Mouse (Mus musculus) forebrain, embryonic 11.5 days (tissue): ENCODE results near the gene Itga7. TPM values are rescaled to one million over a fixed set of nuclear protein-coding genes. Genes with fewer than 3 reads are reported as not detected.

ENCODE experiments used
- ATAC-seq: fragments of 200-750 bp; cut with Nextera tagmentation; replicated peaks from 2 replicates; pipeline ENCODE4 v1.8.0; 2017; ENCODE audit warnings: moderate TSS enrichment; ENCODE audit not compliant: low FRiP score
- DNase-seq: peaks from one replicate; pipeline ENCODE4 v3.0.0-alpha.2; 2017; ENCODE audit warnings: low spot score
- H3K27ac ChIP-seq: fragments of 300-500 bp; sonication (generic); 2 replicates; pipeline ENCODE4 v1.5.1; 2014; ENCODE audit warnings: low read depth, low read length
- H3K27me3 ChIP-seq: fragments of 300-500 bp; sonication (generic); 2 replicates; pipeline ENCODE4 v1.6.1; 2014; ENCODE audit warnings: mild to moderate bottlenecking, low read length, mixed read lengths; ENCODE audit not compliant: control insufficient read depth, insufficient read depth
- H3K36me3 ChIP-seq: fragments of 300-500 bp; sonication (generic); 2 replicates; pipeline ENCODE4 v1.6.1; 2014; ENCODE audit warnings: mild to moderate bottlenecking, low read length, moderate library complexity, mixed read lengths; ENCODE audit not compliant: control insufficient read depth, insufficient read depth
- H3K4me1 ChIP-seq: fragments of 300-500 bp; sonication (generic); replicated peaks from 2 replicates; pipeline ENCODE4 v1.6.1; 2014; ENCODE audit warnings: low read length, mixed read lengths; ENCODE audit not compliant: control insufficient read depth, insufficient read depth
- H3K4me2 ChIP-seq: fragments of 300-500 bp; sonication (generic); 2 replicates; pipeline ENCODE4 v1.6.1; 2014; ENCODE audit warnings: low read depth, mild to moderate bottlenecking, low read length, moderate library complexity, mixed read lengths; ENCODE audit not compliant: severe bottlenecking
- H3K4me3 ChIP-seq: fragments of 300-500 bp; sonication (generic); 2 replicates; pipeline ENCODE4 v1.5.1; 2014; ENCODE audit warnings: low read depth, low read length
- H3K9ac ChIP-seq: fragments of 300-500 bp; sonication (generic); 2 replicates; pipeline ENCODE4 v1.6.1; 2014; ENCODE audit warnings: low read length
- H3K9me3 ChIP-seq: fragments of 300-500 bp; sonication (generic); 2 replicates; pipeline ENCODE4 v1.6.1; 2016; ENCODE audit warnings: low read length, mixed read lengths; ENCODE audit not compliant: control insufficient read depth
- WGBS: fragments of 180-500 bp; shearing (Covaris S2); extraction: QIAGEN DNeasy Blood & Tissue Kit; methylation state at CpG from one replicate; pipeline ENCODE4 v1.1.7; 2014; 5-methylcytosine and 5-hydroxymethylcytosine counted together
- polyA plus RNA-seq: library from polyadenylated mRNA; unstranded; fragments of >200 nt; fragmentation: Nextera tagmentation; extraction: Ambion mirVana; gene quantifications from 2 replicates; pipeline ENCODE4 v1.2.1, GENCODE M21; 2014

Itga7 gene
- polyA plus RNA-seq, 1 experiment from 2014 or later = 0.69 TPM

DNA sequence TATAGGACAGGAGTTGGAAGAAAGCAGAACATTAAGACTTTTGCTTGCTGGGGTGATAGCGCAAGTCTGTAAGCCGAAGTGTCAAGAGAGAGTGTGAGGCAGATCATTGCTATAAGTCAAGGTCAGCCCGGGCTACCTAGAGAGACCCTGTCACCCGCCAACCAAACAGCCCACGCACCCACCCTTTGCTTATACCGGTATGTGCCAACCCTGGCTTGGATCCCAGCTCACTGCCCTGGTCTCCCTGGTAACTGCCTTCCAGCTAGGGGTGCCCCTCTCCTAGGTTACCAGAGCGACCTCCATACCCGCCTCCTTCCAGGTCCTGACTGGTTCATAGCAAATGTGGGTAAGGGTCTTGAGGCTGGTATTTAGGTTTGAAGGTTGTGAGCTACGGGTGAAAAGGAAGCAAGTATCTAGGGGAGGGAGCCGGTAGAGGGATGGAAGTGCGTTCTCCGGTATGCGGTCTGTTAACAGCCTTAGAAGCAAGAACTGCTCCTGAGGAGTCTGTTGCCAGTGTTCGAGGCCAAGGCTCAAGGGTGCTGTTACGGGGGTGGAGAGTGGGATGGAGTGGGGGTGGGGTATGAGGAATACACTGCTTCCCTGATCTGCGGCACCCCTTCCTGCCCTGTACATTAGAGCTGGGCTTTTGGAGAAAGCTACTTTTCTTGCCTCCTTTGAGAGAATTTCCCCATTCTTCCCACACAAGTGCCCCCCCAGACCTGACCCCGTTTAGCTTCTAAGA is 37.5 kb upstream of the Itga7 start:
- Histone ChIP-seq H3K9me3 (no peaks in the 10 kb centered on the region), H3K36me3 (no peaks in the 10 kb centered on the region), H3K4me1 (peaks cover 5% of the 10 kb centered on the region; the same call in 1 of the 2 replicates), H3K27me3 (peaks cover 7% of the 10 kb centered on the region), H3K4me3 (no peak overlapping the region), H3K9ac (no peak overlapping the region), H3K4me2 (0 out of 2 replicates have a peak overlapping the region, but pooled peaks have one; percentile 18), H3K27ac (no peak overlapping the region)
- ATAC-seq (no peak; the same call in 1 of the 2 replicates), DNase-seq (peak; percentile 57)
- WGBS = 2% methylated on average over 17 of the region's 17 CpGs

DNA sequence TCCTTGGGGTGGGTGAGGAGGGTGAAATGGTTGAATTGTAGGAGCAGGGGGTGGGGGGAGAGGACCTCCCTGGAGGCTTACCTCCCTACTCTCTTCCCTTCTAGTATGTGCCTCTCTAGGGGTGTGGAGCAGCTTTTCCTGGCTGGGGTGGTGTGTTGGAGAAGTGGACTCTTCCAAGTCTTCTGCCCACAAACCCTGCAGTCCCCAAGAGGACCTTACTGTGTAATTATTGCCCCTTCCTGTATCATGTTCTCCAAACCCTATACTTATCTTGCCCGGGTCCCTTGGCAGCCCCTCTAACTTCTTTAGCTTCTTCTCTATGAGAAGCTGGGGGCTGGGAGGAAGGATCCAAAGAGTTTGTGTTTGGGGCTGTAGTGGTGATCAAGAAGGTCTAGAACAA is 36.8 kb upstream of the Itga7 start:
- WGBS = 68% methylated on average over 1 of the region's 1 CpGs
- DNase-seq (no peak), ATAC-seq (no peak)
- Histone ChIP-seq H3K4me1 (peaks cover 5% of the 10 kb centered on the region; the same call in 1 of the 2 replicates), H3K9me3 (no peaks in the 10 kb centered on the region), H3K36me3 (no peaks in the 10 kb centered on the region), H3K27me3 (peaks cover 7% of the 10 kb centered on the region), H3K4me2 (no peak overlapping the region), H3K9ac (no peak overlapping the region), H3K27ac (no peak overlapping the region), H3K4me3 (no peak overlapping the region)

DNA sequence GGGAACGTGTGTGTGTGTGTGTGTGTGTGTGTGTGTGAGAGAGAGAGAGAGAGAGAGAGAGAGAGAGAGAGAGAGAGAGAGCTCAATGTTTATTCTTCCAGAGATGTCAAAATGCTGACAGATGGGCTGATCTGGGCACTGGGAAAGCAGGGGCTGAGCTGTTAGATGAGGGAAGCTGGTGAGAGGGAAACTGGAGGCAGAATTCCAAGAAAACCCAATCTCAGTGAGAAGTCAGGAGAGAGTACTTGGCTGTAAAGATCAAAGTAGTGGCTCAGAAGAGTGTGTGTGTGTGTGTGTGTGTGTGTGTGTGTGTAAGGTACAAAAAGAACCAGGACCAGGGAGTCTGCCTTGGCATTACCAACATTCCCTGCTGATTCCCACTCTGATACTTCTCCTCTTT is 36.1 kb upstream of the Itga7 start:
- Histone ChIP-seq H3K9me3 (no peaks in the 10 kb centered on the region), H3K4me3 (no peak overlapping the region), H3K4me1 (peaks cover 2% of the 10 kb centered on the region; the same call in 1 of the 2 replicates), H3K27ac (no peak overlapping the region), H3K4me2 (no peak overlapping the region), H3K9ac (no peak overlapping the region), H3K27me3 (peaks cover 7% of the 10 kb centered on the region), H3K36me3 (no peaks in the 10 kb centered on the region)
- 38% methylated on average over 1 of the region's 1 CpGs for WGBS
- no peak for ATAC-seq
- no peak for DNase-seq

DNA sequence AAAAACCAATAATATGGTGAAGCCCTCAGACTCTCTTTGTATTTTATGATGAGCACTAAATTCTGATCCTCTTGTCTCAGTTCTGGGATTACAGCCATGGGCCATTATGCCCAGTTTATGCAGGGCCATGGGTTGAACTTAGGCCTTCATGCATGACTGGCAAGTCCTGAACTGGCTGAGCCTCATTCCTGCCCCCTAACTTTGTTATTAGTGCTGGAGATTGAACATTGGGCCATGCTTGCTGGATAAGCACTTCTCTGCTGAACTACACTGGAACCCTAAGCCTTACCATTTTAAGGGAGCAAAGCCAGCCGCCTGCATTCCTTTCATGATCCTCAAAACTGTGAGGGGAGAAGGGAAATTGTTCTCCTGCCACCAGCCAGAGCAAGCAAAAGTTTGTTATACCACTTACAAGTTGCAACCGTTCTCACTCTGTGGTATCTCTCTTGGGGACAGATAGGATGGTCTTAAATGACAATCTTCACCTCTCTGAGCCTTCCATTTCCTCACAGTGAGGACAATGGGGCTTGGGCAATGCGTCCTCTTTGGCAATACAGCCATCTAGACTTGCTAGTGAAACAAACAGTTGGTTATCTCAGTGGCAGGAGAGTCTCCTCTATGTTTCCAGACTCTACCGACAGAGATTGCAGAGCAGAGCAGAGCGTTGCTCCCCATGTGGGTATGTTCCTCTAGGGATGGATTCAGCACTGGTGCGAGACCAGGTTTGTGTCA is 33.7 kb upstream of the Itga7 start:
- H3K27ac ChIP-seq = no peak overlapping the region
- no peaks in the 10 kb centered on the region for H3K36me3 ChIP-seq
- no peaks in the 10 kb centered on the region for H3K9me3 ChIP-seq
- peaks cover 7% of the 10 kb centered on the region for H3K27me3 ChIP-seq
- no peaks in the 10 kb centered on the region for H3K4me1 ChIP-seq
- no peak overlapping the region for H3K9ac ChIP-seq
- no peak for DNase-seq
- ATAC-seq = no peak
- 77% methylated on average over 6 of the region's 6 CpGs for WGBS
- no peak overlapping the region for H3K4me3 ChIP-seq
- no peak overlapping the region for H3K4me2 ChIP-seq

DNA sequence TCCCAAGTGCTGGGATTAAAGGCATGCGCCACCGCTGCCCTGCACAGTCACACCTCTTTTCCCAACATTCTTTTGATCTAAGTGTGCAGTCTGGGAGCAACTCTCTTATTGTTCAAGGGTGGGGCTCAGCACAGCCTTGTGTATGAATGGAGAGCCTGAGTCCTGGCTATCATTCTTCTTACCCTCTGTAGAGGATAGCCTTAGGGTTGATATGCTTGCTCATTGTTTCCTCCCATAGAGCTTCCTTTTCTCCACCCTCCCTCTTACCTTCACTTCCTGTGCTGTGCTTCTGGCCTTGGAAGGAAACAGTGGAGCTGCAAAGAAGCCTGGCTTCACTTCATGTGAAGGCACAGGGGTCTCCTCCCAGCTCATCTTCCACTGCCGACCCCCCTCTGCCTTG is 32.9 kb upstream of the Itga7 start, which contains the start of gene Cd63:
Gene Cd63, plus strand, starts transcription at position 292 of the 400 bp plus-strand sequence.
- no peak within 1 kb of the TSS for H3K27ac ChIP-seq
- ATAC-seq (no peak), DNase-seq (no peak)
- no peak within 1 kb of the TSS for H3K9ac ChIP-seq
- H3K9me3 ChIP-seq = no peaks in the 10 kb centered on the region
- no peak within 1 kb of the TSS for H3K4me3 ChIP-seq
- WGBS = 80% methylated on average over 3 of the region's 3 CpGs
- H3K27me3 ChIP-seq = peaks cover 7% of the 10 kb centered on the region
- H3K4me2 ChIP-seq = no peak within 1 kb of the TSS
- H3K36me3 ChIP-seq = no peaks in the 10 kb centered on the region
- no peaks in the 10 kb centered on the region for H3K4me1 ChIP-seq

- ATAC-seq = no peak
- H3K9ac ChIP-seq = no peak overlapping the region
- 84% methylated on average over 1 of the region's 1 CpGs for WGBS
- H3K36me3 ChIP-seq = no peaks in the 10 kb centered on the region
- no peak overlapping the region for H3K4me2 ChIP-seq
- peaks cover 2% of the 10 kb centered on the region for H3K27me3 ChIP-seq
- H3K27ac ChIP-seq = no peak overlapping the region
- no peak overlapping the region for H3K4me3 ChIP-seq
- H3K4me1 ChIP-seq = no peaks in the 10 kb centered on the region
- no peaks in the 10 kb centered on the region for H3K9me3 ChIP-seq
- no peak for DNase-seq
These were observed 32.2 kb upstream of the Itga7 start for GRCm38 (mm10) chr10:128901409-128901808.

- ATAC-seq (no peak), DNase-seq (no peak)
- no peaks in the 10 kb centered on the region for H3K4me1 ChIP-seq
- no peak overlapping the region for H3K27ac ChIP-seq
- no peak overlapping the region for H3K9ac ChIP-seq
- 90% methylated on average over 3 of the region's 3 CpGs for WGBS
- H3K36me3 ChIP-seq = no peaks in the 10 kb centered on the region
- no peaks in the 10 kb centered on the region for H3K27me3 ChIP-seq
- H3K4me3 ChIP-seq = no peak overlapping the region
- no peaks in the 10 kb centered on the region for H3K9me3 ChIP-seq
- H3K4me2 ChIP-seq = no peak overlapping the region
These were observed 31.1 kb upstream of the Itga7 start for GRCm38 (mm10) chr10:128902409-128902988.

GRCm38 (mm10) chr10:128904812-128905211 is 28.8 kb upstream of the Itga7 start:
- H3K27me3 ChIP-seq = no peaks in the 10 kb centered on the region
- H3K9me3 ChIP-seq = no peaks in the 10 kb centered on the region
- ATAC-seq (no peak), DNase-seq (no peak)
- H3K9ac ChIP-seq = no peak overlapping the region
- H3K4me3 ChIP-seq = no peak overlapping the region
- H3K4me2 ChIP-seq = no peak overlapping the region
- no peak overlapping the region for H3K27ac ChIP-seq
- 71% methylated on average over 5 of the region's 5 CpGs for WGBS
- 0 out of 2 replicates have a peak, but pooled peaks cover 3% of the 10 kb centered on the region for H3K4me1 ChIP-seq
- no peaks in the 10 kb centered on the region for H3K36me3 ChIP-seq
